Mouse (Mus musculus) intestine, postnatal 0 days (tissue): ENCODE data around the gene Ttc4. TPM values are rescaled to one million over a fixed set of nuclear protein-coding genes. Genes with fewer than 3 reads are reported as not detected.

ENCODE experiments used
- ATAC-seq: fragments of 200-750 bp; cut with Nextera tagmentation; 2 replicates; pipeline ENCODE4 v1.8.0; 2017; ENCODE audit warnings: mild to moderate bottlenecking, moderate TSS enrichment, moderate library complexity
- H3K27ac ChIP-seq: fragments of 300-500 bp; sonication (generic); 2 replicates; pipeline ENCODE4 v1.5.1; 2014; ENCODE audit warnings: mild to moderate bottlenecking, low read depth, low read length, moderate library complexity
- H3K27me3 ChIP-seq: fragments of 300-500 bp; sonication (generic); replicated peaks from 2 replicates; pipeline ENCODE4 v1.6.1; 2014; ENCODE audit warnings: low read length, mixed read lengths; ENCODE audit not compliant: control insufficient read depth, insufficient read depth
- H3K36me3 ChIP-seq: fragments of 300-500 bp; sonication (generic); 2 replicates; pipeline ENCODE4 v1.6.1; 2014; ENCODE audit warnings: mild to moderate bottlenecking, moderate library complexity; ENCODE audit not compliant: control insufficient read depth, insufficient read depth
- H3K4me1 ChIP-seq: fragments of 300-500 bp; sonication (generic); replicated peaks from 2 replicates; pipeline ENCODE4 v1.6.1; 2014; ENCODE audit warnings: antibody characterized with exemption, low read length, mixed read lengths; ENCODE audit not compliant: control insufficient read depth, insufficient read depth
- H3K4me2 ChIP-seq: fragments of 300-500 bp; sonication (generic); replicated peaks from 2 replicates; pipeline ENCODE4 v1.6.1; 2014; ENCODE audit warnings: low read depth, mild to moderate bottlenecking, moderate library complexity
- H3K4me3 ChIP-seq: fragments of 300-500 bp; sonication (generic); 2 replicates; pipeline ENCODE4 v1.5.1; 2014; ENCODE audit warnings: low read depth, low read length
- H3K9ac ChIP-seq: fragments of 300-500 bp; sonication (generic); 2 replicates; pipeline ENCODE4 v1.6.1; 2014; ENCODE audit warnings: mild to moderate bottlenecking, low read depth, low read length
- H3K9me3 ChIP-seq: fragments of 300-500 bp; sonication (generic); 2 replicates; pipeline ENCODE4 v1.6.1; 2016; ENCODE audit warnings: mixed run types; ENCODE audit not compliant: control insufficient read depth
- CTCF ChIP-seq: sonication (generic); IDR thresholded peaks from 2 replicates; pipeline ENCODE4 v1.5.1; 2016; ENCODE audit warnings: low read depth, mild to moderate bottlenecking, control low read depth, antibody characterized with exemption, moderate library complexity
- WGBS: fragments of 180-500 bp; shearing (Covaris S2); extraction: QIAGEN DNeasy Blood & Tissue Kit; methylation state at CpG from one replicate; pipeline ENCODE4 v1.1.7; 2014; 5-methylcytosine and 5-hydroxymethylcytosine counted together
- polyA plus RNA-seq: library from polyadenylated mRNA; unstranded; fragments of >200 nt; fragmentation: Nextera tagmentation; extraction: Ambion mirVana; gene quantifications from 2 replicates; pipeline ENCODE4 v1.2.1, GENCODE M21; 2015

Gene Ttc4
- polyA plus RNA-seq, 1 experiment from 2014 or later, result 29.7 TPM

- no peak overlapping the region for H3K9ac ChIP-seq
- H3K27ac ChIP-seq, result no peak overlapping the region
- no peak for TF ChIP-seq CTCF
- 48% methylated on average over 2 of the region's 2 CpGs for WGBS
- no peak overlapping the region for H3K4me2 ChIP-seq
- no peaks in the 10 kb centered on the region for H3K27me3 ChIP-seq
- no peaks in the 10 kb centered on the region for H3K9me3 ChIP-seq
- no peak for ATAC-seq
- no peak overlapping the region for H3K4me3 ChIP-seq
- H3K36me3 ChIP-seq, result peaks cover 9% of the 10 kb centered on the region
- H3K4me1 ChIP-seq, result no peaks in the 10 kb centered on the region
Measured at GRCm38 (mm10) chr4:106680955-106681354, 2.2 kb upstream of the Ttc4 start.

GRCm38 (mm10) chr4:106679152-106679551 is 408 bp upstream of the Ttc4 start:
- no peaks in the 10 kb centered on the region for H3K27me3 ChIP-seq
- no peaks in the 10 kb centered on the region for H3K9me3 ChIP-seq
- no peak overlapping the region for H3K9ac ChIP-seq
- H3K4me1 ChIP-seq, result no peaks in the 10 kb centered on the region
- H3K4me2 ChIP-seq, result 0 out of 2 replicates have a peak overlapping the region, but pooled peaks have one; percentile 14
- peak overlapping the region; percentile 73 for H3K4me3 ChIP-seq
- 45% methylated on average over 3 of the region's 3 CpGs for WGBS
- no peak for ATAC-seq
- TF ChIP-seq CTCF, result no peak
- H3K27ac ChIP-seq, result no peak overlapping the region
- peaks cover 24% of the 10 kb centered on the region for H3K36me3 ChIP-seq

GRCm38 (mm10) chr4:106676749-106677148 is 2.0 kb downstream of the Ttc4 start:
- no peaks in the 10 kb centered on the region for H3K27me3 ChIP-seq
- TF ChIP-seq CTCF, result no peak
- H3K9me3 ChIP-seq, result no peaks in the 10 kb centered on the region
- peaks cover 46% of the 10 kb centered on the region for H3K36me3 ChIP-seq
- H3K27ac ChIP-seq, result no peak overlapping the region
- no peak overlapping the region for H3K4me2 ChIP-seq
- no peak for ATAC-seq
- H3K4me3 ChIP-seq, result no peak overlapping the region
- no peak overlapping the region for H3K9ac ChIP-seq
- H3K4me1 ChIP-seq, result no peaks in the 10 kb centered on the region
- WGBS, result 64% methylated on average over 5 of the region's 5 CpGs

GRCm38 (mm10) chr4:106666546-106666945 is 12.2 kb downstream of the Ttc4 start:
- 88% methylated on average over 2 of the region's 2 CpGs for WGBS
- H3K9me3 ChIP-seq, result no peaks in the 10 kb centered on the region
- peaks cover 96% of the 10 kb centered on the region for H3K36me3 ChIP-seq
- H3K4me2 ChIP-seq, result no peak overlapping the region
- no peak overlapping the region for H3K27ac ChIP-seq
- no peak for TF ChIP-seq CTCF
- ATAC-seq, result no peak
- H3K4me1 ChIP-seq, result no peaks in the 10 kb centered on the region
- no peaks in the 10 kb centered on the region for H3K27me3 ChIP-seq
- H3K9ac ChIP-seq, result no peak overlapping the region
- no peak overlapping the region for H3K4me3 ChIP-seq

GRCm38 (mm10) chr4:106665673-106666072 is 13.1 kb downstream of the Ttc4 start:
- no peaks in the 10 kb centered on the region for H3K4me1 ChIP-seq
- no peaks in the 10 kb centered on the region for H3K9me3 ChIP-seq
- no peak for TF ChIP-seq CTCF
- H3K27me3 ChIP-seq, result no peaks in the 10 kb centered on the region
- WGBS, result 94% methylated on average over 10 of the region's 10 CpGs
- H3K27ac ChIP-seq, result no peak overlapping the region
- no peak overlapping the region for H3K4me2 ChIP-seq
- no peak; the same call in 1 of the 2 replicates for ATAC-seq
- H3K36me3 ChIP-seq, result peaks cover 98% of the 10 kb centered on the region
- no peak overlapping the region for H3K9ac ChIP-seq
- no peak overlapping the region for H3K4me3 ChIP-seq

- Histone ChIP-seq H3K4me2 (no peak overlapping the region), H3K36me3 (peaks cover 98% of the 10 kb centered on the region), H3K4me3 (no peak overlapping the region), H3K27me3 (no peaks in the 10 kb centered on the region), H3K9ac (no peak overlapping the region), H3K4me1 (no peaks in the 10 kb centered on the region), H3K27ac (no peak overlapping the region), H3K9me3 (no peaks in the 10 kb centered on the region)
- ATAC-seq, result no peak
- WGBS, result 84% methylated on average over 2 of the region's 2 CpGs
- no peak for TF ChIP-seq CTCF
Measured at GRCm38 (mm10) chr4:106665269-106665668, 13.5 kb downstream of the Ttc4 start.

- WGBS, result 82% methylated on average over 6 of the region's 6 CpGs
- no peak; the same call in 1 of the 2 replicates for ATAC-seq
Measured at GRCm38 (mm10) chr4:106664697-106665096, 14.0 kb downstream of the Ttc4 start.

More at GRCm38 (mm10) chr4:106664697-106665096, 14.0 kb downstream of the Ttc4 start:
- H3K27ac ChIP-seq, result no peak overlapping the region; the same call in 1 of the 2 replicates
- H3K27me3 ChIP-seq, result no peaks in the 10 kb centered on the region
- H3K9ac ChIP-seq, result no peak overlapping the region
- no peak for TF ChIP-seq CTCF
- H3K9me3 ChIP-seq, result no peaks in the 10 kb centered on the region
- peaks cover 99% of the 10 kb centered on the region for H3K36me3 ChIP-seq
- H3K4me2 ChIP-seq, result no peak overlapping the region
- no peaks in the 10 kb centered on the region for H3K4me1 ChIP-seq
- H3K4me3 ChIP-seq, result no peak overlapping the region
